Mouse (Mus musculus) embryonic facial prominence, embryonic 14.5 days (tissue): ENCODE measurements at regions not wholly inside any gene's neighbourhood (a gene's known extent, or its start where the extent isn't known, plus 50 kb on each side); places are given as distances from the start of the nearest gene placed in this dataset.

Experiments
- ATAC-seq: fragments of 200-750 bp; cut with Nextera tagmentation; 2 replicates; pipeline ENCODE4 v1.8.0; 2017; ENCODE audit warnings: low read depth, moderate number of reproducible peaks, moderate TSS enrichment
- DNase-seq: peaks from one replicate; pipeline ENCODE4 v3.0.0-alpha.2; 2015; ENCODE audit warnings: low spot score
- H3K27ac ChIP-seq: fragments of 300-500 bp; sonication (generic); replicated peaks from 2 replicates; pipeline ENCODE4 v1.5.1; 2014; ENCODE audit warnings: low read depth, mild to moderate bottlenecking, low read length, moderate library complexity
- H3K27me3 ChIP-seq: fragments of 300-500 bp; sonication (generic); replicated peaks from 2 replicates; pipeline ENCODE4 v1.6.1; 2014; ENCODE audit warnings: low read length; ENCODE audit not compliant: control insufficient read depth, insufficient read depth
- H3K36me3 ChIP-seq: fragments of 300-500 bp; sonication (generic); 2 replicates; pipeline ENCODE4 v1.6.1; 2014; ENCODE audit warnings: low read length, mixed read lengths; ENCODE audit not compliant: control insufficient read depth, insufficient read depth
- H3K4me1 ChIP-seq: fragments of 300-500 bp; sonication (generic); 2 replicates; pipeline ENCODE4 v1.6.1; 2014; ENCODE audit warnings: antibody characterized with exemption, low read length; ENCODE audit not compliant: control insufficient read depth, insufficient read depth
- H3K4me2 ChIP-seq: fragments of 300-500 bp; sonication (generic); 2 replicates; pipeline ENCODE4 v1.6.1; 2014; ENCODE audit warnings: low read depth, mild to moderate bottlenecking, low read length, moderate library complexity, mixed read lengths
- H3K4me3 ChIP-seq: fragments of 300-500 bp; sonication (generic); 2 replicates; pipeline ENCODE4 v1.5.1; 2014; ENCODE audit warnings: low read depth, mild to moderate bottlenecking, low read length
- H3K9ac ChIP-seq: fragments of 300-500 bp; sonication (generic); 2 replicates; pipeline ENCODE4 v1.6.1; 2014; ENCODE audit warnings: low read depth, mild to moderate bottlenecking, low read length, moderate library complexity, mixed read lengths
- H3K9me3 ChIP-seq: fragments of 300-500 bp; sonication (generic); 2 replicates; pipeline ENCODE4 v1.6.1; 2016; ENCODE audit warnings: low read length; ENCODE audit not compliant: control insufficient read depth
- WGBS: fragments of 180-500 bp; shearing (Covaris S2); extraction: QIAGEN DNeasy Blood & Tissue Kit; methylation state at CpG from one replicate; pipeline ENCODE4 v1.1.7; 2014; 5-methylcytosine and 5-hydroxymethylcytosine counted together

DNA sequence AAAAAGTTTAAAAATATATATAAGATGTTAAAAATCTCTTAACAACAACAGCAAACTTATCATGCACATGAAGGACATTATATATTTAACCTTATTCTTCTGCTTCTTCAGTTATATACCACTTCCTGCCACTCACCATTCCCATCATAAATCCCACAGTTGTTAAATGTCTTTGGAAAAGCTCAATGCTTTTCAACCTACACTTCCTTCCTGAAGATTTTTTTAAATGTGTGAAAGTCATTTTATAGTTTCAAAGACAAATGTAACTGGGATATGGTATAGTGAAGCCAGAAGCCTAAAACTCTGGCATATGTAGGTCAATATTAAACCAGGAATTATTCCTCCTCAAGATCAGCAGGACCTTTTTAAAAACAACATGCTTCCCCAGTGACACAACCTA is 1666.1 kb upstream of the B3galt2 start:
- no peak overlapping the region for H3K4me2 ChIP-seq
- H3K27me3 ChIP-seq = no peaks in the 10 kb centered on the region
- no peaks in the 10 kb centered on the region for H3K36me3 ChIP-seq
- H3K4me1 ChIP-seq = no peaks in the 10 kb centered on the region
- no peaks in the 10 kb centered on the region for H3K9me3 ChIP-seq
- ATAC-seq = no peak
- DNase-seq = no peak
- no peak overlapping the region for H3K27ac ChIP-seq
- H3K4me3 ChIP-seq = no peak overlapping the region
- no peak overlapping the region for H3K9ac ChIP-seq

GRCm38 (mm10) chr1:141999769-142000168 is 1640.7 kb upstream of the B3galt2 start:
- no peak for DNase-seq
- Histone ChIP-seq H3K9ac (no peak overlapping the region), H3K27me3 (no peaks in the 10 kb centered on the region), H3K4me2 (no peak overlapping the region), H3K4me3 (no peak overlapping the region), H3K4me1 (no peaks in the 10 kb centered on the region), H3K27ac (no peak overlapping the region), H3K36me3 (no peaks in the 10 kb centered on the region), H3K9me3 (no peaks in the 10 kb centered on the region)
- no peak for ATAC-seq

GRCm38 (mm10) chr1:142000335-142000734 is 1640.1 kb upstream of the B3galt2 start:
- no peak overlapping the region for H3K9ac ChIP-seq
- H3K36me3 ChIP-seq = no peaks in the 10 kb centered on the region
- H3K4me1 ChIP-seq = no peaks in the 10 kb centered on the region
- H3K9me3 ChIP-seq = no peaks in the 10 kb centered on the region
- no peak overlapping the region for H3K27ac ChIP-seq
- DNase-seq (no peak), ATAC-seq (no peak)
- no peaks in the 10 kb centered on the region for H3K27me3 ChIP-seq
- H3K4me3 ChIP-seq = no peak overlapping the region
- H3K4me2 ChIP-seq = no peak overlapping the region
- 74% methylated on average over 4 of the region's 4 CpGs for WGBS

GRCm38 (mm10) chr1:142006316-142006715 is 1634.1 kb upstream of the B3galt2 start:
- no peak overlapping the region for H3K9ac ChIP-seq
- no peak overlapping the region for H3K4me2 ChIP-seq
- H3K27ac ChIP-seq = no peak overlapping the region
- H3K27me3 ChIP-seq = no peaks in the 10 kb centered on the region
- H3K4me1 ChIP-seq = no peaks in the 10 kb centered on the region
- no peak for DNase-seq
- H3K4me3 ChIP-seq = no peak overlapping the region
- WGBS = 66% methylated on average over 1 of the region's 1 CpGs
- ATAC-seq = no peak
- no peaks in the 10 kb centered on the region for H3K9me3 ChIP-seq
- no peaks in the 10 kb centered on the region for H3K36me3 ChIP-seq

GRCm38 (mm10) chr1:142042751-142043150 is 1597.7 kb upstream of the B3galt2 start:
- DNase-seq (no peak), ATAC-seq (no peak)
- Histone ChIP-seq H3K4me1 (no peaks in the 10 kb centered on the region), H3K4me3 (no peak overlapping the region), H3K9ac (no peak overlapping the region), H3K9me3 (no peaks in the 10 kb centered on the region), H3K4me2 (no peak overlapping the region), H3K27ac (no peak overlapping the region), H3K36me3 (no peaks in the 10 kb centered on the region), H3K27me3 (no peaks in the 10 kb centered on the region)
- WGBS = 59% methylated on average over 2 of the region's 2 CpGs

GRCm38 (mm10) chr1:142055207-142055606 is 1585.3 kb upstream of the B3galt2 start:
- Histone ChIP-seq H3K4me2 (no peak overlapping the region), H3K36me3 (no peaks in the 10 kb centered on the region), H3K27ac (no peak overlapping the region), H3K4me1 (no peaks in the 10 kb centered on the region), H3K9me3 (no peaks in the 10 kb centered on the region), H3K9ac (no peak overlapping the region), H3K27me3 (no peaks in the 10 kb centered on the region), H3K4me3 (no peak overlapping the region)
- no peak for DNase-seq
- ATAC-seq = no peak
